Mouse (Mus musculus) thymus, postnatal 36 days (tissue): ENCODE results near the gene Psmg4.

Experiments used
- DNase-seq, 2 experiments: peaks; one replicate each; pipeline ENCODE4 v3.0.0; 2022; ENCODE audit warnings: mixed read lengths in 2 of 2

Gene Psmg4

GRCm38 (mm10) chr13:34207714-34208470 is 45.1 kb downstream of the Psmg4 start:
- DNase-seq: no peak

GRCm38 (mm10) chr13:34211261-34211775 is 48.6 kb downstream of the Psmg4 start:
- DNase-seq: no peak

GRCm38 (mm10) chr13:34212735-34213212 is 50.0 kb downstream of the Psmg4 start:
- no peak for DNase-seq

GRCm38 (mm10) chr13:34214855-34215254 is 52.1 kb downstream of the Psmg4 start:
- DNase-seq: no peak

- DNase-seq: no peak
Observed at GRCm38 (mm10) chr13:34218776-34219175, 56.0 kb downstream of the Psmg4 start.

GRCm38 (mm10) chr13:34219728-34220127 is 57.0 kb downstream of the Psmg4 start:
- DNase-seq: no peak

GRCm38 (mm10) chr13:34222985-34223384 is 60.2 kb downstream of the Psmg4 start:
- DNase-seq: no peak

- no peak for DNase-seq
Observed at GRCm38 (mm10) chr13:34226940-34227339, 64.2 kb downstream of the Psmg4 start.
